Mouse (Mus musculus): Measurements from ENCODE around the gene Cdh26. TPM values are rescaled to one million over a fixed set of nuclear protein-coding genes. Genes with fewer than 3 reads are reported as not detected.

Cdh26 gene
- polyA plus RNA-seq, 1 experiment = 0.08 TPM

GRCm38 (mm10) chr2:178507379-178508014 lies 77.2 kb downstream of the Cdh26 start:
- Histone ChIP-seq H3K4me3 (ENCODE audit: insufficient read depth, low read depth, low read length) (no peak overlapping the region), H3K36me3 (ENCODE audit: control insufficient read depth, insufficient read depth, low read length) (no peaks in the 10 kb centered on the region), H3K27ac (ENCODE audit: insufficient read depth, low read depth, low read length) (no peak overlapping the region), H3K4me1 (ENCODE audit: control insufficient read depth, insufficient read depth, low read length) (no peaks in the 10 kb centered on the region), H3K27me3 (replicated peaks; ENCODE audit: control insufficient read depth, insufficient read depth, low read length) (no peaks in the 10 kb centered on the region)
- peak; percentile 65 for DNase-seq
- WGBS = 32% methylated on average over 6 of the region's 6 CpGs
- TF ChIP-seq POLR2A (IDR thresholded peaks at IDR 0.05; ENCODE audit: low read depth, low read length) = no peak
- TF ChIP-seq CTCF (conservative IDR thresholded peaks at IDR 0.05; ENCODE audit: insufficient read depth, insufficient read length, low read depth, low read length) = peak; percentile 85

GRCm38 (mm10) chr2:178508279-178508678 lies 77.9 kb downstream of the Cdh26 start:
- Histone ChIP-seq H3K36me3 (ENCODE audit: control insufficient read depth, insufficient read depth, low read length) (no peaks in the 10 kb centered on the region), H3K27me3 (replicated peaks; ENCODE audit: control insufficient read depth, insufficient read depth, low read length) (no peaks in the 10 kb centered on the region; the same call in 1 of the 2 replicates), H3K4me1 (ENCODE audit: control insufficient read depth, insufficient read depth, low read length) (no peaks in the 10 kb centered on the region), H3K27ac (ENCODE audit: insufficient read depth, low read depth, low read length) (no peak overlapping the region), H3K4me3 (ENCODE audit: insufficient read depth, low read depth, low read length) (no peak overlapping the region)
- WGBS = 53% methylated on average over 6 of the region's 6 CpGs
- no peak for TF ChIP-seq CTCF (conservative IDR thresholded peaks at IDR 0.05; ENCODE audit: insufficient read depth, insufficient read length, low read depth, low read length)
- TF ChIP-seq POLR2A (IDR thresholded peaks at IDR 0.05; ENCODE audit: low read depth, low read length) = no peak
- no peak for DNase-seq

GRCm38 (mm10) chr2:178513043-178513442 lies 82.7 kb downstream of the Cdh26 start:
- H3K27ac ChIP-seq (ENCODE audit: insufficient read depth, low read depth, low read length) = no peak overlapping the region
- WGBS = 69% methylated on average over 4 of the region's 4 CpGs
- DNase-seq = no peak
- TF ChIP-seq POLR2A (IDR thresholded peaks at IDR 0.05; ENCODE audit: low read depth, low read length) = no peak
- no peak for TF ChIP-seq CTCF (conservative IDR thresholded peaks at IDR 0.05; ENCODE audit: insufficient read depth, insufficient read length, low read depth, low read length)
- no peaks in the 10 kb centered on the region; the same call in 1 of the 2 replicates for H3K27me3 ChIP-seq (replicated peaks; ENCODE audit: control insufficient read depth, insufficient read depth, low read length)
- H3K4me1 ChIP-seq (ENCODE audit: control insufficient read depth, insufficient read depth, low read length) = no peaks in the 10 kb centered on the region
- H3K4me3 ChIP-seq (ENCODE audit: insufficient read depth, low read depth, low read length) = no peak overlapping the region
- H3K36me3 ChIP-seq (ENCODE audit: control insufficient read depth, insufficient read depth, low read length) = no peaks in the 10 kb centered on the region

GRCm38 (mm10) chr2:178513636-178514071 lies 83.3 kb downstream of the Cdh26 start:
- no peaks in the 10 kb centered on the region; the same call in 1 of the 2 replicates for H3K27me3 ChIP-seq (replicated peaks; ENCODE audit: control insufficient read depth, insufficient read depth, low read length)
- H3K27ac ChIP-seq (ENCODE audit: insufficient read depth, low read depth, low read length) = no peak overlapping the region
- no peak for TF ChIP-seq CTCF (conservative IDR thresholded peaks at IDR 0.05; ENCODE audit: insufficient read depth, insufficient read length, low read depth, low read length)
- no peak for TF ChIP-seq POLR2A (IDR thresholded peaks at IDR 0.05; ENCODE audit: low read depth, low read length)
- H3K4me3 ChIP-seq (ENCODE audit: insufficient read depth, low read depth, low read length) = no peak overlapping the region
- 41% methylated on average over 16 of the region's 16 CpGs for WGBS
- no peak for DNase-seq
- H3K36me3 ChIP-seq (ENCODE audit: control insufficient read depth, insufficient read depth, low read length) = no peaks in the 10 kb centered on the region
- H3K4me1 ChIP-seq (ENCODE audit: control insufficient read depth, insufficient read depth, low read length) = no peaks in the 10 kb centered on the region

GRCm38 (mm10) chr2:178516421-178516820 lies 86.1 kb downstream of the Cdh26 start:
- Histone ChIP-seq H3K4me3 (ENCODE audit: insufficient read depth, low read depth, low read length) (no peak overlapping the region), H3K36me3 (ENCODE audit: control insufficient read depth, insufficient read depth, low read length) (no peaks in the 10 kb centered on the region), H3K27me3 (replicated peaks; ENCODE audit: control insufficient read depth, insufficient read depth, low read length) (no peaks in the 10 kb centered on the region; the same call in 1 of the 2 replicates), H3K4me1 (ENCODE audit: control insufficient read depth, insufficient read depth, low read length) (no peaks in the 10 kb centered on the region), H3K27ac (ENCODE audit: insufficient read depth, low read depth, low read length) (no peak overlapping the region)
- no peak for DNase-seq
- TF ChIP-seq CTCF (conservative IDR thresholded peaks at IDR 0.05; ENCODE audit: insufficient read depth, insufficient read length, low read depth, low read length) = no peak
- no peak for TF ChIP-seq POLR2A (IDR thresholded peaks at IDR 0.05; ENCODE audit: low read depth, low read length)
- WGBS = 79% methylated on average over 5 of the region's 5 CpGs

DNA sequence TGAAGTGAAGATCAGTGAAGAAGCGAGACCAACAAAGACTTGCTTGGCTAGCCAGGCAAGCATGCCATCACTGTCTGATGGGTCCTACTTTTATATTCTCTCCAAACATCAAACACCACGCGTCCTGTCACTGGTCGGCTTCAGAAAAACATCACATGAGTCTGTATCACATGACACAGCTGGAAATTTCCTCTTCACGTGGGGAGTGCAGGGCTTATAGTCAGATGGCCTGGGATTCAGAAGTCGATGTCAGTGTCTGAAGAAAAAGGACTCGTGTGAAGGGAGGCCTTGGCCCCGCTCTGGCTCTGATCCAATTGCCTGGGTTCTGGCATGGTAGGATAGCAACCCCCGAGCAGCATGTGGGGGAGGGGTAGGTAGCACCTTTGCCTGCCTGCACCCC lies 86.6 kb downstream of the Cdh26 start:
- WGBS = 65% methylated on average over 9 of the region's 9 CpGs
- Histone ChIP-seq H3K4me1 (ENCODE audit: control insufficient read depth, insufficient read depth, low read length) (no peaks in the 10 kb centered on the region), H3K36me3 (ENCODE audit: control insufficient read depth, insufficient read depth, low read length) (no peaks in the 10 kb centered on the region), H3K4me3 (ENCODE audit: insufficient read depth, low read depth, low read length) (no peak overlapping the region), H3K27me3 (replicated peaks; ENCODE audit: control insufficient read depth, insufficient read depth, low read length) (no peaks in the 10 kb centered on the region; the same call in 1 of the 2 replicates), H3K27ac (ENCODE audit: insufficient read depth, low read depth, low read length) (no peak overlapping the region)
- TF ChIP-seq CTCF (conservative IDR thresholded peaks at IDR 0.05; ENCODE audit: insufficient read depth, insufficient read length, low read depth, low read length) (no peak), POLR2A (IDR thresholded peaks at IDR 0.05; ENCODE audit: low read depth, low read length) (no peak)
- no peak for DNase-seq

DNA sequence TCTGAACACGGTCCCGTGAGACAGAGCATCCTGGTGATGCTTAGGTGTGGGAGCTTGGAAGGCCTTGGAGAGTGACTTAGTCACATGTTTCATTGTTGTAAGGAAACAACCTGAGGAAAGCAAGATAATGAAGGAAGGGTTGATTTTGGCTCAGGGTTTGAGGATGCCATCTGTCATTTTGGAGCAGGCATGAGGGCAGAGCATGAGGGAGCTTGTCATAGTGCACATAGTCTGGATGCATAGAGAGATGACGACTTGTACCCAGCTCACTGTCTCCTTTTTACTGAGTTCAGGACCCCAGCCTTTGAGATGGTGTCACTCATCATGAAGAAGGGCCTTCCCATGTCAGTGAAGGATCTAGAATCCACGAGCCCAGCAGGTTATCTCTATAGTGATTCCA lies 89.0 kb downstream of the Cdh26 start:
- Histone ChIP-seq H3K27me3 (replicated peaks; ENCODE audit: control insufficient read depth, insufficient read depth, low read length) (no peaks in the 10 kb centered on the region), H3K4me3 (ENCODE audit: insufficient read depth, low read depth, low read length) (no peak overlapping the region), H3K36me3 (ENCODE audit: control insufficient read depth, insufficient read depth, low read length) (no peaks in the 10 kb centered on the region), H3K27ac (ENCODE audit: insufficient read depth, low read depth, low read length) (no peak overlapping the region), H3K4me1 (ENCODE audit: control insufficient read depth, insufficient read depth, low read length) (no peaks in the 10 kb centered on the region)
- TF ChIP-seq POLR2A (IDR thresholded peaks at IDR 0.05; ENCODE audit: low read depth, low read length) = no peak
- TF ChIP-seq CTCF (conservative IDR thresholded peaks at IDR 0.05; ENCODE audit: insufficient read depth, insufficient read length, low read depth, low read length) = no peak
- DNase-seq = no peak
- 89% methylated on average over 4 of the region's 4 CpGs for WGBS

All from kidney, adult 2 months (tissue).